Mouse (Mus musculus): Measurements from ENCODE around the gene Gabrp. TPM values are rescaled to one million over a fixed set of nuclear protein-coding genes. Genes with fewer than 3 reads are reported as not detected.
A peak's percentile ranks its signal among the peaks of the same experiment; 100 is the strongest.

Gene Gabrp
- polyA plus RNA-seq (2015; fragmentation: Nextera tagmentation; extraction: Ambion mirVana), result 1.5 and 1.6 TPM in 2 replicates

DNA sequence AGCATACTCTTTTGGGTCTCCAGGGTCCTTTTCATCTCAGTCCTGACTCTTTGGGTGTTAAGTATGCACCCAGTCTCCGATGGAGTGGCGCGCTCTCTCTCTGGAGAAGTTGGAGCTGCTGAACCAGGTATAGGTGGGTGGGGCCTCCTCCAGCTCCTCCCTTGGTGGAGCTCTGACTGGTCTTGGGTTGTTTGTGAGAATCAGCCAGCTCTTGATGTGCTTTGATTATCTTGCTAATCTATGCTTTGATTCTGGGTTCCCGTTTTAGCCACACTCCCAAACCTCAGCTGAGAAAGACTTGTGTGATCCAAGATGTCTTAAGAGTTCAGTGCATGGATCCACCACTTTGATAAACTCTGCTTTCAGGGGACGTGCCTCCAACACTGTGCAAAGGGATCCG lies at the start of gene Gabrp:
TSS of gene Gabrp (minus strand) at position 101 of the 400 bp plus-strand sequence.
- no peak within 1 kb of the TSS for H3K4me2 ChIP-seq (ENCODE audit: low read length)
- TF ChIP-seq CTCF (IDR thresholded peaks at IDR 0.05; ENCODE audit: low read depth), result no peak
- no peak within 1 kb of the TSS for H3K27ac ChIP-seq
- H3K9me3 ChIP-seq (replicated peaks; ENCODE audit: low read length), result no peaks in the 10 kb centered on the region
- no peaks in the 10 kb centered on the region for H3K27me3 ChIP-seq (ENCODE audit: insufficient read depth, low read length)
- DNase-seq (ENCODE audit: low spot score) (no peak), ATAC-seq (replicated peaks; ENCODE audit: low FRiP score, low read depth) (no peak)
- H3K4me3 ChIP-seq (replicated peaks; ENCODE audit: low read depth, low read length), result no peak within 1 kb of the TSS
- no peaks in the 10 kb centered on the region for H3K36me3 ChIP-seq (ENCODE audit: insufficient read depth, low read length)
- H3K9ac ChIP-seq (ENCODE audit: low read depth, low read length), result no peak within 1 kb of the TSS
- no peaks in the 10 kb centered on the region for H3K4me1 ChIP-seq (replicated peaks; ENCODE audit: insufficient read depth, low read length)
- 52% methylated on average over 6 of the region's 6 CpGs for WGBS

DNA sequence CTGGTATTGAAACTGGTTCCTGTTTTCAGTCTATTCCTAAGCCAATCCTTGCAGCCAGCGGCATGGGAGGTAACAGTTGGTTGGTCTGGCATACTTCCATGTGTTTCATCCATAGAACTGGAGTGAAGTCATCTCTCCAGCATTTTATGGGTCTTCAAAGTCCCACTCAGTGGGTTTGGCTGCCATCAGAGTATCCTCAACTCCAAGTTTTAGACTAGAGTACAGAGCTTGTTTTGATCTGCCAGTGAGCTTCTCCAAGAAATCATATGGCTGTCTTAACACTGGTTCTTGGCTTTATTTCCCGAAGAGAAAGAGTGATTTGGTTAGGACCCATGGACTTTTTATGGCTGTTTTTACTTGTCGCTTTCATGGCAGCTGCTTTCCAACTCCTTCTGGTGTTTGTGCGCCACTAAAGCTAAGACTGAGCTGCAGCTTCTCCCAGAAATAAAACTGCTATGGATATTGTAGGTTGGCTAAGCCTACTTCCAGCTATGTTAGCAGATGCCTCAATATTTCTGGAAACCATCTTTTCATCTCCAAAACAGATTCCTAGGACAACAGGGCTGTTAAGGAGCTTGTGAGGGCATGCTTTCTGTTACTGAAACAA lies 48.5 kb upstream of the Gabrp start:
- no peak for TF ChIP-seq CTCF (IDR thresholded peaks at IDR 0.05; ENCODE audit: low read depth)
- no peaks in the 10 kb centered on the region for H3K27me3 ChIP-seq (ENCODE audit: insufficient read depth, low read length)
- H3K4me2 ChIP-seq (ENCODE audit: low read length), result no peak overlapping the region
- H3K9me3 ChIP-seq (replicated peaks; ENCODE audit: low read length), result no peaks in the 10 kb centered on the region
- no peak overlapping the region for H3K4me3 ChIP-seq (replicated peaks; ENCODE audit: low read depth, low read length)
- WGBS, result 76% methylated on average over 4 of the region's 4 CpGs
- DNase-seq (ENCODE audit: low spot score) (no peak), ATAC-seq (replicated peaks; ENCODE audit: low FRiP score, low read depth) (no peak)
- H3K9ac ChIP-seq (ENCODE audit: low read depth, low read length), result no peak overlapping the region
- no peaks in the 10 kb centered on the region for H3K36me3 ChIP-seq (ENCODE audit: insufficient read depth, low read length)
- H3K27ac ChIP-seq, result no peak overlapping the region
- no peaks in the 10 kb centered on the region for H3K4me1 ChIP-seq (replicated peaks; ENCODE audit: insufficient read depth, low read length)

DNA sequence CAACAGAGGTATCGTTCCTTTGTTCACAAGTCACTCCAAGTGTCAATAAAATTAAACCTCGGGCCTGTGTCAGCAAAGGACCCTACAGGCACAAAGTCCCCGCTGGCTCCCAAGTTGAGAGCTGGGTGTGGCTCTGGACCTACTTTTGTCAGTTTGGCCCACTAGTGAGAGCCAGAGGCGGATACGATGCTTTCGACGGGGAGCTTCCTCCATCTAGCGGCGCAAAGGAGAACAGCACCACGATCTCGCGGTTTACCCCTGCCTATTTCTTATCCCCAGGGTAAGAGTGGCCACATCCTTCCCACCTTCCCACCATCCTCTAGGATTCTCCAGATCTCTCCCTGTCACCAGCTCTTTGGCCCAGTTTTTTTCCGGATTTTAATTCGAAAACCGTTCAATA lies 35.5 kb upstream of the Gabrp start:
- Histone ChIP-seq H3K9ac (ENCODE audit: low read depth, low read length) (no peak overlapping the region), H3K4me3 (replicated peaks; ENCODE audit: low read depth, low read length) (no peak overlapping the region), H3K27ac (no peak overlapping the region), H3K4me1 (replicated peaks; ENCODE audit: insufficient read depth, low read length) (no peaks in the 10 kb centered on the region), H3K4me2 (ENCODE audit: low read length) (no peak overlapping the region), H3K27me3 (ENCODE audit: insufficient read depth, low read length) (no peaks in the 10 kb centered on the region), H3K36me3 (ENCODE audit: insufficient read depth, low read length) (no peaks in the 10 kb centered on the region), H3K9me3 (replicated peaks; ENCODE audit: low read length) (no peaks in the 10 kb centered on the region)
- ATAC-seq (replicated peaks; ENCODE audit: low FRiP score, low read depth), result peak; percentile 71; the same call in 1 of the 2 replicates
- peak; percentile 92 for TF ChIP-seq CTCF (IDR thresholded peaks at IDR 0.05; ENCODE audit: low read depth)
- peak; percentile 86 for DNase-seq (ENCODE audit: low spot score)
- WGBS, result 6% methylated on average over 15 of the region's 15 CpGs

DNA sequence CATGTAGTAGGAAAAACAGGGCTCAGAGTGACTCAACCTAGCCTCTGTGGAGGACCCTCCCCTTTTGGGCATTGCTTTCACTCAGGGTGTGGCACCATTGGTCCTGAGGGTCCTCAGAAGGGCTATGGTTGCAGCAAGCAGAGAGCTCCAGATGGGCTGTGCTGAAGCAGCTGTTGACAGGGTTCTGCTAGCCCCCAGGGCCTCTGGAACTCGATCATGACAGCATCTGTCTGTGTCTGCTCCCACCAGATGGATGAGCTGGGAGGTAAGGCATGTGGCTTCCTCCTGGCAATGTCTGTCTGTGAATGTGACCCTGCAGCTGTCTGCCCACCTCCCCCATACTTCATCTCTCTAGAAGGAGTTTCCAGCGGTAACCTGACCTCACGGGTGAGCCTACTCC lies 29.0 kb upstream of the Gabrp start:
- peak; percentile 85 for ATAC-seq (replicated peaks; ENCODE audit: low FRiP score, low read depth)
- no peak for TF ChIP-seq CTCF (IDR thresholded peaks at IDR 0.05; ENCODE audit: low read depth)
- WGBS, result 18% methylated on average over 3 of the region's 3 CpGs

DNA sequence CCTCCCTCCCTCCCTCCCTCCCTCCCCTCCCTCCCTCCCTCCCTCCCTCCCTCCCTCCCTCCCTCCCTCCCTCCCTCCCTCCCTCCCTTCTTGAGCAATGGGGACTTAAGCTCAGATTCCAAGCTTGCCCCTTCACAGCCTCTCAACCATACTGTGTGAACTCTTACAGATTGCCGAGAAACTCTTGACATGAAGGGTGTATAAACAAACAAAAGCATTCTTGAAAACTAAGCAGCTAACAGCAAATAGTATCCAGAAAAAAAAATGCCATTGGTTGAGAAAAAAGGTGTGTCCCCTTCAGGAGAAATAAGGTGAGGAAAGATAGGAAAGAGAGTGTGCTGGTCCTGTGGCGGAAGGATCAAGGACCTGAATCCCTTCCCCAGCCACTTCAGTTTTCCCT lies 24.4 kb upstream of the Gabrp start:
- Histone ChIP-seq H3K9ac (ENCODE audit: low read depth, low read length) (no peak overlapping the region), H3K4me3 (replicated peaks; ENCODE audit: low read depth, low read length) (no peak overlapping the region), H3K9me3 (replicated peaks; ENCODE audit: low read length) (no peaks in the 10 kb centered on the region), H3K27me3 (ENCODE audit: insufficient read depth, low read length) (no peaks in the 10 kb centered on the region), H3K36me3 (ENCODE audit: insufficient read depth, low read length) (no peaks in the 10 kb centered on the region), H3K4me2 (ENCODE audit: low read length) (no peak overlapping the region), H3K27ac (no peak overlapping the region), H3K4me1 (replicated peaks; ENCODE audit: insufficient read depth, low read length) (no peaks in the 10 kb centered on the region)
- TF ChIP-seq CTCF (IDR thresholded peaks at IDR 0.05; ENCODE audit: low read depth), result no peak
- 48% methylated on average over 2 of the region's 2 CpGs for WGBS
- ATAC-seq (replicated peaks; ENCODE audit: low FRiP score, low read depth), result no peak
- DNase-seq (ENCODE audit: low spot score), result no peak

More for the DNA sequence above, 29.0 kb upstream of the Gabrp start:
- H3K9me3 ChIP-seq (replicated peaks; ENCODE audit: low read length), result no peaks in the 10 kb centered on the region
- no peaks in the 10 kb centered on the region for H3K4me1 ChIP-seq (replicated peaks; ENCODE audit: insufficient read depth, low read length)
- no peak overlapping the region for H3K4me3 ChIP-seq (replicated peaks; ENCODE audit: low read depth, low read length)
- H3K27ac ChIP-seq, result no peak overlapping the region
- no peak overlapping the region for H3K9ac ChIP-seq (ENCODE audit: low read depth, low read length)
- peak; percentile 81 for DNase-seq (ENCODE audit: low spot score)
- H3K27me3 ChIP-seq (ENCODE audit: insufficient read depth, low read length), result no peaks in the 10 kb centered on the region
- no peaks in the 10 kb centered on the region for H3K36me3 ChIP-seq (ENCODE audit: insufficient read depth, low read length)
- H3K4me2 ChIP-seq (ENCODE audit: low read length), result no peak overlapping the region

DNA sequence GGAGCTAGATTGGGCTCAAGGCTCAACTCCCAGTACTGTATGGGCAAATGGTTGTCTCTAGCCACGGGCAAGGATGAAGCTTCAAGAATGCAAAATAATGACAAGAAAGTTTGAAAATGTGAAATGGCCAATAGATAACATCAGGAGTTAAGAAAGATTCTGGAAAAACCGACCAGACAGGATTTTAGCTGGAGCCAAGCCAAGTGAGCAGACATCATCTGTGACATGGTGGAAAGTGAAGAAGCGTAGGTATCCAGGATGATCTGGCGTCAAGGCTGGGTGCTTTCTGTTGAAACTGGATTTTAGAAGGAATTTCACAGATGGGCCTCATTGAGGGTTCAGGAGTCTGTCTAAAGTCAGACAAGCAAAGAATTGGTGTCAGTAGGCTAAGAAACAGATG lies 20.2 kb upstream of the Gabrp start, which contains the start of gene D130052B06Rik:
TSS of gene D130052B06Rik (plus strand) at position 317 of the 400 bp plus-strand sequence.
- H3K36me3 ChIP-seq (ENCODE audit: insufficient read depth, low read length), result no peaks in the 10 kb centered on the region
- no peak within 1 kb of the TSS for H3K9ac ChIP-seq (ENCODE audit: low read depth, low read length)
- H3K27me3 ChIP-seq (ENCODE audit: insufficient read depth, low read length), result no peaks in the 10 kb centered on the region
- no peak for TF ChIP-seq CTCF (IDR thresholded peaks at IDR 0.05; ENCODE audit: low read depth)
- H3K27ac ChIP-seq, result no peak within 1 kb of the TSS
- no peaks in the 10 kb centered on the region for H3K4me1 ChIP-seq (replicated peaks; ENCODE audit: insufficient read depth, low read length)
- 65% methylated on average over 4 of the region's 4 CpGs for WGBS
- H3K4me2 ChIP-seq (ENCODE audit: low read length), result no peak within 1 kb of the TSS
- ATAC-seq (replicated peaks; ENCODE audit: low FRiP score, low read depth) (no peak), DNase-seq (ENCODE audit: low spot score) (no peak)
- H3K9me3 ChIP-seq (replicated peaks; ENCODE audit: low read length), result no peaks in the 10 kb centered on the region
- no peak within 1 kb of the TSS for H3K4me3 ChIP-seq (replicated peaks; ENCODE audit: low read depth, low read length)

DNA sequence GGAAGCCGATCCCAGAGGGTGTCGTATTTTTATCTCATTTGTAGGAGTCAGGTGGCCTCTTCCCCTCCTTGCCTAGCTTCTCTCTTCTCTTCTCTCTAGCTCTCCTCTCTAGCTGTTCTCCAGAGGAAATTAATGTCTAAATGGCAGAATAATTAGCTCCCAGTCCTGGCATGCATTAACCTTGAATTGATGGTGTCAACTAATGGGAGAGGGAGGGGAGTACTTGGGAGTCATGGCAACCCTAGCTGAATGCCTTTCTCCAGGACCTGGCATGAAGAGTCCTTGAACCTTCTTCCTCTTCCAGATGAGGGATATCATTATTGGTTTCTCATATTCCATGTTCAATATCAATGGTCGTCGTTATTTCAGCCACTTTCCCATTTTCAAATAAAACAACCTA lies 17.9 kb upstream of the Gabrp start:
- H3K4me3 ChIP-seq (replicated peaks; ENCODE audit: low read depth, low read length), result no peak overlapping the region
- no peak overlapping the region for H3K9ac ChIP-seq (ENCODE audit: low read depth, low read length)
- no peak for TF ChIP-seq CTCF (IDR thresholded peaks at IDR 0.05; ENCODE audit: low read depth)
- ATAC-seq (replicated peaks; ENCODE audit: low FRiP score, low read depth) (no peak), DNase-seq (ENCODE audit: low spot score) (no peak)
- no peaks in the 10 kb centered on the region for H3K36me3 ChIP-seq (ENCODE audit: insufficient read depth, low read length)
- no peaks in the 10 kb centered on the region for H3K9me3 ChIP-seq (replicated peaks; ENCODE audit: low read length)
- H3K4me2 ChIP-seq (ENCODE audit: low read length), result no peak overlapping the region
- H3K27me3 ChIP-seq (ENCODE audit: insufficient read depth, low read length), result no peaks in the 10 kb centered on the region
- H3K27ac ChIP-seq, result no peak overlapping the region
- no peaks in the 10 kb centered on the region for H3K4me1 ChIP-seq (replicated peaks; ENCODE audit: insufficient read depth, low read length)
- WGBS, result 58% methylated on average over 4 of the region's 4 CpGs

All from kidney, postnatal 0 days (tissue).